Comparison of ENCODE assay signal across 16 mouse cellular contexts in the genomic region with DNA sequence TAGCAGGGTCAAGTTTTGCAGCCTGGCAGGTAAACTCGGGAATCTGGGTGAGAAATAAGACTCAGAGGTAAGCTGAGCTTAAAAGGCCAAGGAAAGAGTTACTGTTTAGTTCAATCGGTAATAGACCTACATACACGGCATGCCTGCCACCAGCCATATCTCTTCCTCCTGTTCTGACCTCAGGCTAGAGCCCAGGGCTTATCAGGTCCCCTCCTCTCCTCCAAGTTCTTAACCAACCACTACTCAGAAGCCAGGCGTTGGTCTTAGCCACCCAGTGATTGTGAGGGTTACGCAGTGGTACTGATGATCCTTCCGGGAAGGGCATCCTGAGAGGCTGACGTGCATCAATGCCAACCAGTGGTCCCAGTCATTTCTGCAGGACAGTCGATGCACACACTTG. TPM values are rescaled to one million over a fixed set of nuclear protein-coding genes. Genes with fewer than 3 reads are reported as not detected.
DNase-seq lines count a peak whose midpoint lies in the region; ATAC-seq and TF ChIP-seq lines count a peak whose summit lies in the region.
"Had no signal": no experiment of that assay in that cellular context is flagged by ENCODE, and none has a peak within 500 bp of the region (broad histone marks: within the 10 kb centered on the region; RNA-seq: fewer than 3 reads in every experiment).

No protein-coding gene starts in this region.

- no peak for DNase-seq in kidney, postnatal 10 days
- DNase-seq in c-Kit-positive CD71-positive TER-119-negative erythroid progenitor cells, embryonic 14.5 days (ENCODE audit: low read depth) = peak; percentile 25
- DNase-seq in gastrocnemius, postnatal 4 days (ENCODE audit: low spot score in 2 of 2) = no peak
- no peak for DNase-seq in cerebellum, adult 9-11 months
- no peak for DNase-seq in thymus, postnatal 36 days
- DNase-seq: adrenal gland, adult 8-10 months; cerebellum, adult 2 months; kidney, adult 2 months; kidney, postnatal 4 days; lung, postnatal 14 days had no signal

- H3K9me3 ChIP-seq in kidney, embryonic 15.5 days (replicated peaks) = no peaks in the 10 kb centered on the region
- H3K9me3 ChIP-seq in liver, embryonic 16.5 days (replicated peaks; ENCODE audit: control insufficient read depth, low read length) = no peaks in the 10 kb centered on the region
- H3K9me3 ChIP-seq: forebrain, embryonic 13.5 days; midbrain, embryonic 13.5 days had no signal

- H3K4me3 ChIP-seq in kidney, embryonic 15.5 days (replicated peaks) = no peak overlapping the region
- H3K4me3 ChIP-seq in embryonic fibroblast, embryonic 13.5 days (ENCODE audit: insufficient read depth, low read length) = no peak overlapping the region
- no peak overlapping the region for H3K4me3 ChIP-seq in liver, embryonic 16.5 days (ENCODE audit: low read depth, low read length)
- H3K4me3 ChIP-seq: forebrain, embryonic 13.5 days; midbrain, embryonic 13.5 days; myocyte had no signal

- H3K4me1 ChIP-seq in kidney, embryonic 15.5 days = peaks cover 46% of the 10 kb centered on the region
- H3K4me1 ChIP-seq in embryonic fibroblast, embryonic 13.5 days (ENCODE audit: control insufficient read depth, insufficient read depth, low read length) = peaks cover 34% of the 10 kb centered on the region
- H3K4me1 ChIP-seq in liver, embryonic 16.5 days (ENCODE audit: control insufficient read depth, low read depth, low read length) = peaks cover 22% of the 10 kb centered on the region

- H3K36me3 ChIP-seq in kidney, embryonic 15.5 days = peaks cover 10% of the 10 kb centered on the region; the same call in 1 of the 2 replicates
- no peaks in the 10 kb centered on the region for H3K36me3 ChIP-seq in liver, embryonic 16.5 days (ENCODE audit: control insufficient read depth, insufficient read depth)
- H3K36me3 ChIP-seq: midbrain, embryonic 13.5 days had no signal

- WGBS in kidney, embryonic 15.5 days = 80% methylated on average over 8 of the region's 8 CpGs
- WGBS in liver, embryonic 16.5 days (ENCODE audit: insufficient replicate concordance) = 25% methylated on average over 8 of the region's 8 CpGs

- TF ChIP-seq CTCF in embryonic fibroblast, embryonic 13.5 days (IDR thresholded peaks at IDR 0.05; ENCODE audit: borderline replicate concordance, insufficient read depth, low read length) = no peak

- TF ChIP-seq POLR2A in embryonic fibroblast, embryonic 13.5 days (IDR thresholded peaks at IDR 0.05; ENCODE audit: low read depth, low read length) = no peak

- no peak overlapping the region for H3K9ac ChIP-seq in kidney, embryonic 15.5 days
- no peak overlapping the region for H3K9ac ChIP-seq in liver, embryonic 16.5 days (ENCODE audit: low read depth, low read length)
- H3K9ac ChIP-seq: forebrain, embryonic 13.5 days; midbrain, embryonic 13.5 days had no signal

- H3K27ac ChIP-seq in kidney, embryonic 15.5 days = peak overlapping the region; percentile 80; the same call in 1 of the 2 replicates
- peak overlapping the region; percentile 96 for H3K27ac ChIP-seq in embryonic fibroblast, embryonic 13.5 days (ENCODE audit: insufficient read depth, low read length)
- H3K27ac ChIP-seq in liver, embryonic 16.5 days (ENCODE audit: low read length) = no peak overlapping the region
- H3K27ac ChIP-seq: forebrain, embryonic 13.5 days; midbrain, embryonic 13.5 days had no signal

- no peaks in the 10 kb centered on the region for H3K27me3 ChIP-seq in kidney, embryonic 15.5 days
- H3K27me3 ChIP-seq in liver, embryonic 16.5 days (ENCODE audit: control insufficient read depth, insufficient read depth, low read depth, low read length) = no peaks in the 10 kb centered on the region
- H3K27me3 ChIP-seq: forebrain, embryonic 13.5 days; midbrain, embryonic 13.5 days had no signal

- no peak for ATAC-seq in kidney, embryonic 15.5 days (replicated peaks; ENCODE audit: low FRiP score)
- ATAC-seq in liver, embryonic 16.5 days (ENCODE audit: low read depth) = peak; percentile 38; the same call in 1 of the 2 replicates
- ATAC-seq: forebrain, embryonic 13.5 days; midbrain, embryonic 13.5 days had no signal

- no peak overlapping the region for H3K4me2 ChIP-seq in kidney, embryonic 15.5 days
- H3K4me2 ChIP-seq in liver, embryonic 16.5 days (ENCODE audit: low read depth, low read length) = no peak overlapping the region
- H3K4me2 ChIP-seq: forebrain, embryonic 13.5 days; midbrain, embryonic 13.5 days had no signal

RNA-seq across cellular contexts. Expression of a gene that starts 43.1 kb away (rescaled TPM):
- 62.5 and 63.6 TPM in 2 replicates for polyA plus RNA-seq in kidney, embryonic 15.5 days (2015; fragmentation: Nextera tagmentation; extraction: Ambion mirVana)
- 23.3 and 25.5 TPM in 2 replicates for polyA plus RNA-seq in embryonic fibroblast, embryonic 13.5 days (2011; ENCODE audit: insufficient read length, low read depth, missing spikeins)
- polyA plus RNA-seq in liver, embryonic 16.5 days (2015; fragmentation: Nextera tagmentation; extraction: Ambion mirVana) = 30.9 and 31.2 TPM in 2 replicates
- total RNA-seq in gastrocnemius, postnatal 4 days (2021) = 10 to 100 TPM; 13.4 to 13.5 TPM
